In the genomic region with DNA sequence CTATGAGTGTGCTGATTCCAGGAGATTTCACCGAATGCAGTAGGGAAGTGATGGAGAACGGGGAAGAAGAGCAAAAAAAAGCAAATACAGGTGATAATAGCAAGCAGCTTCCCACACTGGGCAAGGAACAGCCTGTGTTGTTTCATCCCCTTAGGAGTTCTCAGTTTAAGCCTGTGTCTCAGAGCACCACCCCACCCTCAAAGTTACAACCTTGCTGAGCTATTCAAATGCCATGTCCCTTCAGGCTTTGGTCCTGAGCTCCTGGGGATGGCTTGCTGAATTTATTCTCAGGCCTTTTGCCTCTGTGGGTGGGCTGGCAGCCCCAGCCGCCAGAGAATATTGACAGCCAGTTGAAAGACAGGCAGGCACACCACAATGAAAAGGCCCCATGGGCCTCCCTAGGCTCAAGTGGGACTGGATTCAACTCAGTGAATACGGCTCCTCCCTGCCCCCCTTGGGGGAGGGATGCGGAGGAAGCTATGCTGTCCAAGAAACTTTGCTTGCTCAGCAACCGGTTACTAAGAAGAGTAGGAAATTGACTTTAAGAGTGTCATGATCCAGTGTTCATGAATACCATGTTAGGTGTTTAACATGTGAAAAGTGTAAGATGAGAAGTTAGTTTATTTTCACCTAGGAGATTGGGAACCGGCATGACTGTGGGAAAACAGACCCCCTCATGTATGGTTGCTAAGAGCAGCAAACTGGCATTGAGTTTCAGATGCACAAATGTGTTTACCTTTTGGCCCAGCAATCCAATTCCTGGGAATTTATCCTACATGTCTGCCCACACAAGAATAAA, we compare ENCODE assay signal across 9 mouse cellular contexts.
DNase-seq lines count a peak whose midpoint lies in the region; ATAC-seq and TF ChIP-seq lines count a peak whose summit lies in the region.
"Had no signal": no experiment of that assay in that cellular context is flagged by ENCODE, and none has a peak within 500 bp of the region (broad histone marks: within the 10 kb centered on the region; RNA-seq: fewer than 3 reads in every experiment).

No protein-coding gene starts in this region.

- peak; percentile 2 for DNase-seq in lung, postnatal 10 days
- no peak for DNase-seq in lung, postnatal 0 days (ENCODE audit: low spot score)
- peak; percentile 17 for DNase-seq in embryonic facial prominence, embryonic 11.5 days (ENCODE audit: low spot score)
- peak; percentile 10 for DNase-seq in retina, embryonic 14.5 days (ENCODE audit: low spot score)
- no peak for DNase-seq in gastrocnemius, adult 18-20 months (ENCODE audit: low spot score)
- DNase-seq in thymus, postnatal 36 days = no peak

- no peak overlapping the region for H3K4me2 ChIP-seq in lung, postnatal 0 days (replicated peaks; ENCODE audit: low read depth, low read length)
- no peak overlapping the region for H3K4me2 ChIP-seq in embryonic facial prominence, embryonic 11.5 days (ENCODE audit: low read depth, low read length)
- no peak overlapping the region for H3K4me2 ChIP-seq in hindbrain, embryonic 16.5 days (ENCODE audit: low read length)

- WGBS in lung, postnatal 0 days = 46% methylated on average over 7 of the region's 7 CpGs
- 28% methylated on average over 7 of the region's 7 CpGs for WGBS in embryonic facial prominence, embryonic 11.5 days
- 30% methylated on average over 7 of the region's 7 CpGs for WGBS in hindbrain, embryonic 16.5 days

- no peak overlapping the region for H3K9ac ChIP-seq in lung, postnatal 0 days (replicated peaks; ENCODE audit: low read depth)
- no peak overlapping the region for H3K9ac ChIP-seq in embryonic facial prominence, embryonic 11.5 days (replicated peaks; ENCODE audit: low read length)
- no peak overlapping the region for H3K9ac ChIP-seq in hindbrain, embryonic 16.5 days (ENCODE audit: low read depth, low read length)

- H3K27me3 ChIP-seq in lung, postnatal 0 days (replicated peaks; ENCODE audit: insufficient read depth, low read length) = no peaks in the 10 kb centered on the region
- H3K27me3 ChIP-seq in embryonic facial prominence, embryonic 11.5 days (ENCODE audit: control insufficient read depth, insufficient read depth, low read length) = no peaks in the 10 kb centered on the region
- H3K27me3 ChIP-seq in hindbrain, embryonic 16.5 days (replicated peaks; ENCODE audit: control insufficient read depth, insufficient read depth, low read length) = peaks cover 2% of the 10 kb centered on the region; the same call in 1 of the 2 replicates

- H3K36me3 ChIP-seq in lung, postnatal 0 days (ENCODE audit: insufficient read depth, low read length) = no peaks in the 10 kb centered on the region
- no peaks in the 10 kb centered on the region for H3K36me3 ChIP-seq in embryonic facial prominence, embryonic 11.5 days (replicated peaks; ENCODE audit: control insufficient read depth, insufficient read depth, low read depth, low read length)
- no peaks in the 10 kb centered on the region for H3K36me3 ChIP-seq in hindbrain, embryonic 16.5 days (ENCODE audit: control insufficient read depth, insufficient read depth, low read length)

- H3K4me3 ChIP-seq in lung, postnatal 0 days (ENCODE audit: low read depth, low read length) = no peak overlapping the region
- no peak overlapping the region for H3K4me3 ChIP-seq in embryonic facial prominence, embryonic 11.5 days (ENCODE audit: low read depth, low read length)
- no peak overlapping the region for H3K4me3 ChIP-seq in hindbrain, embryonic 16.5 days (ENCODE audit: low read length)
- H3K4me3 ChIP-seq: layer of hippocampus, adult 2 months had no signal

- TF ChIP-seq CTCF in lung, postnatal 0 days (IDR thresholded peaks at IDR 0.05) = no peak

- no peak overlapping the region for H3K27ac ChIP-seq in lung, postnatal 0 days (ENCODE audit: low read length)
- H3K27ac ChIP-seq in embryonic facial prominence, embryonic 11.5 days (replicated peaks; ENCODE audit: low read depth, low read length) = no peak overlapping the region
- no peak overlapping the region for H3K27ac ChIP-seq in hindbrain, embryonic 16.5 days (ENCODE audit: low read depth, low read length)
- H3K27ac ChIP-seq: layer of hippocampus, adult 2 months had no signal

- H3K4me1 ChIP-seq in lung, postnatal 0 days (ENCODE audit: insufficient read depth, low read depth, low read length) = no peaks in the 10 kb centered on the region
- no peaks in the 10 kb centered on the region for H3K4me1 ChIP-seq in embryonic facial prominence, embryonic 11.5 days (ENCODE audit: control insufficient read depth, insufficient read depth, low read length)
- no peaks in the 10 kb centered on the region for H3K4me1 ChIP-seq in hindbrain, embryonic 16.5 days (ENCODE audit: control insufficient read depth, insufficient read depth, low read depth, low read length)

- no peak for ATAC-seq in lung, postnatal 0 days
- ATAC-seq in embryonic facial prominence, embryonic 11.5 days (replicated peaks; ENCODE audit: insufficient number of reproducible peaks, low FRiP score, low TSS enrichment, low read depth) = peak; percentile 70; the same call in 1 of the 2 replicates
- ATAC-seq in hindbrain, embryonic 16.5 days = peak; percentile 83
- no peak for ATAC-seq in megakaryocyte, adult 5-6 weeks (ENCODE audit: poor library complexity, severe bottlenecking)

- H3K9me3 ChIP-seq in lung, postnatal 0 days (ENCODE audit: low read length) = no peaks in the 10 kb centered on the region
- H3K9me3 ChIP-seq in embryonic facial prominence, embryonic 11.5 days (replicated peaks; ENCODE audit: control insufficient read depth, low read length) = no peaks in the 10 kb centered on the region
- no peaks in the 10 kb centered on the region for H3K9me3 ChIP-seq in hindbrain, embryonic 16.5 days (ENCODE audit: control insufficient read depth, low read length)

- TF ChIP-seq EP300 in lung, postnatal 0 days (IDR thresholded peaks at IDR 0.05) = no peak

Comparison
In these comparisons a context has a peak if more than half of its experiments do, and no peak if none do; other contexts are left out.
1. DNase-seq: peak in lung, postnatal 10 days (single experiment), embryonic facial prominence, embryonic 11.5 days (single experiment) and retina, embryonic 14.5 days (single experiment); none in lung, postnatal 0 days (single experiment), gastrocnemius, adult 18-20 months (single experiment) and thymus, postnatal 36 days (0 of 2).
2. ATAC-seq: peak in embryonic facial prominence, embryonic 11.5 days (single experiment) and hindbrain, embryonic 16.5 days (single experiment); none in lung, postnatal 0 days (single experiment) and megakaryocyte, adult 5-6 weeks (single experiment).